Mouse (Mus musculus): ENCODE measurements at regions not wholly inside any gene's neighbourhood (a gene's known extent, or its start where the extent isn't known, plus 50 kb on each side); places are given as distances from the start of the nearest gene placed in this dataset.
"Not testable (repeated sequence)": the region's sequence is repeated elsewhere in the genome, so short reads cannot be mapped to it uniquely, and the experiment has no call there.

DNA sequence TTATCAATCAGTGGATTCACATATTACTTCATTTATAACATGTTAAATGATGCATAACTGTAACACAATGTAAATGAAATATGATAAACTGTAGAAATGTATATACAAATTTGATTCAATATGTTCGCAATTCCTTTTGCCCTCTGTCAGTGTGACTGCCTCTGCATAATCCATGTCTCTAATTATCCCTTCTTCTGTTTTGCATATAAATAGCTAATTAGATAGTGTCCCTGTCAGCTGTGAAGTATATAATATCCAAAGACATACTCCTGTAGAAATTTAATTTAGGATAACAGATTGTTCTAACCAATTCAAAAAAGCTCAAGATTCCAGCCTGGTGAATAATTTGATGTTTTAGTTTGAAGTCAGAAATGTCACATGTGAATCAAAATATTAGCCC lies 361.2 kb downstream of the Kif2b start:
- Histone ChIP-seq H3K27ac (ENCODE audit: low read depth) (no peak overlapping the region), H3K27me3 (ENCODE audit: control insufficient read depth, insufficient read depth, low read length) (no peaks in the 10 kb centered on the region), H3K4me2 (ENCODE audit: low read depth, low read length) (no peak overlapping the region), H3K36me3 (replicated peaks; ENCODE audit: control insufficient read depth, insufficient read depth, low read length) (no peaks in the 10 kb centered on the region), H3K9ac (replicated peaks; ENCODE audit: low read depth, low read length) (no peak overlapping the region), H3K4me1 (ENCODE audit: control insufficient read depth, insufficient read depth) (no peaks in the 10 kb centered on the region), H3K9me3 (replicated peaks; ENCODE audit: control insufficient read depth, low read length) (no peaks in the 10 kb centered on the region), H3K4me3 (ENCODE audit: low read depth, low read length) (no peak overlapping the region)
- TF ChIP-seq CTCF (IDR thresholded peaks at IDR 0.05; ENCODE audit: low read depth) (no peak), EP300 (IDR thresholded peaks at IDR 0.05; ENCODE audit: low read depth) (no peak)
- no peak for DNase-seq (ENCODE audit: low spot score)
- no peak for ATAC-seq (ENCODE audit: insufficient read depth, low read depth)
- 82% methylated on average over 1 of the region's 1 CpGs for WGBS

GRCm38 (mm10) chr11:91213104-91213503 lies 364.3 kb downstream of the Kif2b start:
- H3K4me3 ChIP-seq (ENCODE audit: low read depth, low read length): no peak overlapping the region
- no peak overlapping the region for H3K4me2 ChIP-seq (ENCODE audit: low read depth, low read length)
- no peak for ATAC-seq (ENCODE audit: insufficient read depth, low read depth)
- H3K27ac ChIP-seq (ENCODE audit: low read depth): no peak overlapping the region
- no peak for TF ChIP-seq EP300 (IDR thresholded peaks at IDR 0.05; ENCODE audit: low read depth)
- no peak for TF ChIP-seq CTCF (IDR thresholded peaks at IDR 0.05; ENCODE audit: low read depth)
- WGBS: 66% methylated on average over 2 of the region's 2 CpGs
- no peaks in the 10 kb centered on the region for H3K36me3 ChIP-seq (replicated peaks; ENCODE audit: control insufficient read depth, insufficient read depth, low read length)
- no peaks in the 10 kb centered on the region for H3K4me1 ChIP-seq (ENCODE audit: control insufficient read depth, insufficient read depth)
- H3K9ac ChIP-seq (replicated peaks; ENCODE audit: low read depth, low read length): no peak overlapping the region
- H3K27me3 ChIP-seq (ENCODE audit: control insufficient read depth, insufficient read depth, low read length): no peaks in the 10 kb centered on the region
- DNase-seq (ENCODE audit: low spot score): no peak
- H3K9me3 ChIP-seq (replicated peaks; ENCODE audit: control insufficient read depth, low read length): no peaks in the 10 kb centered on the region

DNA sequence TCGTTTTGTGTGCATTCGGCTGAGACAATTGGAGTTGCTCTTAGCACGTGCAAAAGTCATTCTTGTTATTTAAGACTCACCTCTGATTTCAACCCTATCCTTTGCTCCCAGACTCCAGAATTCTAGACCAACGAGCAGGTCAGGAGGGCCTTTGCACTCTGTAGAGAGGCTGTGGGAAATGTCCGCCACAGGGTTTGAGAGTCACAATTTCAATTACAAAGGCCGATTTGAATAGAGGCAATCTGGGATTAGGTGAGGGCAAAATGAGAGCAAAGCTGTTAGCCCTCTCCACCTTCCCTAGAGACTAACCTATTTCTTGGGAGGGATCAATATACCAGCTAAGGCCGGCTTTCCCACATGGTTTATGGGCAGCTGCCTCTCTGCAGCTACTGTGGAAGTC lies 370.9 kb downstream of the Kif2b start:
- no peak for ATAC-seq (ENCODE audit: insufficient read depth, low read depth)
- Histone ChIP-seq H3K9me3 (replicated peaks; ENCODE audit: control insufficient read depth, low read length) (no peaks in the 10 kb centered on the region), H3K4me1 (ENCODE audit: control insufficient read depth, insufficient read depth) (no peaks in the 10 kb centered on the region), H3K27ac (ENCODE audit: low read depth) (no peak overlapping the region), H3K4me3 (ENCODE audit: low read depth, low read length) (no peak overlapping the region), H3K9ac (replicated peaks; ENCODE audit: low read depth, low read length) (no peak overlapping the region), H3K27me3 (ENCODE audit: control insufficient read depth, insufficient read depth, low read length) (no peaks in the 10 kb centered on the region), H3K4me2 (ENCODE audit: low read depth, low read length) (no peak overlapping the region), H3K36me3 (replicated peaks; ENCODE audit: control insufficient read depth, insufficient read depth, low read length) (no peaks in the 10 kb centered on the region)
- TF ChIP-seq CTCF (IDR thresholded peaks at IDR 0.05; ENCODE audit: low read depth) (no peak), EP300 (IDR thresholded peaks at IDR 0.05; ENCODE audit: low read depth) (no peak)
- 58% methylated on average over 7 of the region's 7 CpGs for WGBS
- DNase-seq (ENCODE audit: low spot score): no peak

DNA sequence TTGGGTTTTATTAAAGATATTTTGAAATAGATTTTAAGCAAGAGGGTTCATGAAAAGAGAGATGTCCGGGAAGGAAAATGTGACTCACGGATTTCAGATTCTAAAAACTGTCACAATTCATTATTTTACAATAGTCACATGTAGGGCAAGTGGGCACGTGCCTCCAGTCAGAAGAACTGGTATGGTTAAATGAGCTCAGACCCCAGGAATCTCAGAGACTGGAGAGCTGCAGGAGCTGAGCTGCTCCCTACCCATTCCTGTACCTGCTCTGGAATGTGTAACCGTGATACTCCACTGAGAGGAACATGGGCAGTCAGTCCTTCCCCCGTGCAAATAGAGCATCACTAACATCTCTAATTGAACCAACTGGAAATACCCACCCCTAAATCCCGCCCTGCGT lies 372.9 kb downstream of the Kif2b start:
- WGBS: 50% methylated on average over 7 of the region's 7 CpGs
- Histone ChIP-seq H3K4me1 (ENCODE audit: control insufficient read depth, insufficient read depth) (no peaks in the 10 kb centered on the region), H3K27me3 (ENCODE audit: control insufficient read depth, insufficient read depth, low read length) (no peaks in the 10 kb centered on the region), H3K27ac (ENCODE audit: low read depth) (no peak overlapping the region), H3K9me3 (replicated peaks; ENCODE audit: control insufficient read depth, low read length) (no peaks in the 10 kb centered on the region), H3K9ac (replicated peaks; ENCODE audit: low read depth, low read length) (no peak overlapping the region), H3K4me3 (ENCODE audit: low read depth, low read length) (no peak overlapping the region), H3K4me2 (ENCODE audit: low read depth, low read length) (no peak overlapping the region), H3K36me3 (replicated peaks; ENCODE audit: control insufficient read depth, insufficient read depth, low read length) (no peaks in the 10 kb centered on the region)
- TF ChIP-seq CTCF (IDR thresholded peaks at IDR 0.05; ENCODE audit: low read depth) (no peak), EP300 (IDR thresholded peaks at IDR 0.05; ENCODE audit: low read depth) (no peak)
- ATAC-seq (ENCODE audit: insufficient read depth, low read depth) (no peak), DNase-seq (ENCODE audit: low spot score) (no peak)

DNA sequence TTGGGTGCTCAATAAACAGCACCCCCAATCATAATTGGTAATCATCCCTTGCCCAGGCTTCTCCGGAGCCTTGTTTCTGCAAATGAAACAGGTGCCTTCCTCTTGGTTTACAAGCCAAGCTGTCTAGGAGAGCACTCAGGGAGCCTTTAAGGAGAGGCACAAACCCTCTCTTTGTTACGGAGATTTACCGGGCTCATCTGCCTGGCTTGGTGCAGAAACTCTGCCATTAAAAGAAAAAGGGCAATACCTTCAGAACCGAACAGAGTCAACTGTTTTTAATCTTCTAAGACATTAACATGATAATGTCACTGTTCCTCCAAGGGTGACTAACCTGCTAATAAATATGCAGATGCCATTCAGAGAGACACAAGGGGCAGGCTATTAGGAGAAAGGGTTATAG lies 380.5 kb downstream of the Kif2b start:
- Histone ChIP-seq H3K4me3 (ENCODE audit: low read depth, low read length) (no peak overlapping the region), H3K27ac (ENCODE audit: low read depth) (no peak overlapping the region), H3K9me3 (replicated peaks; ENCODE audit: control insufficient read depth, low read length) (no peaks in the 10 kb centered on the region), H3K9ac (replicated peaks; ENCODE audit: low read depth, low read length) (no peak overlapping the region), H3K36me3 (replicated peaks; ENCODE audit: control insufficient read depth, insufficient read depth, low read length) (no peaks in the 10 kb centered on the region), H3K27me3 (ENCODE audit: control insufficient read depth, insufficient read depth, low read length) (no peaks in the 10 kb centered on the region), H3K4me2 (ENCODE audit: low read depth, low read length) (no peak overlapping the region), H3K4me1 (ENCODE audit: control insufficient read depth, insufficient read depth) (no peaks in the 10 kb centered on the region)
- ATAC-seq (ENCODE audit: insufficient read depth, low read depth): no peak
- DNase-seq (ENCODE audit: low spot score): no peak
- TF ChIP-seq EP300 (IDR thresholded peaks at IDR 0.05; ENCODE audit: low read depth) (no peak), CTCF (IDR thresholded peaks at IDR 0.05; ENCODE audit: low read depth) (no peak)
- 32% methylated on average over 4 of the region's 4 CpGs for WGBS

DNA sequence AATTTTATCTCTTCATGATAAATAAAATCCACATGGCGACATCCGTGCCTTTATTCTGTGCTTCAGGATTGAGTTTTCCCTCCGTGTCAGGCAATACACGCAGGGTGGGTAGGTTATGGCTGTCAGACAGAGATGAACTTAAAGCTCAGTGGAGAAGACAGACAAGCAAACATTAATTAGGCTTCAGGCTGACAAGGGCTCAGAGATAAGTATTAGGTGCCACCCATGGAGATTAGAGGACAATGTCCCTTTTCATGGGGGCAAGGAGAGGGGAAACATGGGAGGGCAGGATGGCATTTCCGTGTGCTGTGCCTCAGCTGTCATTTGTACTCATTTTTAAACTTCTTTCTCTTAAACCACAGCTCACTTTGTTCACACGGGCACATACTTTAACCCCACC lies 381.0 kb downstream of the Kif2b start:
- Histone ChIP-seq H3K9me3 (replicated peaks; ENCODE audit: control insufficient read depth, low read length) (no peaks in the 10 kb centered on the region), H3K4me1 (ENCODE audit: control insufficient read depth, insufficient read depth) (no peaks in the 10 kb centered on the region), H3K4me3 (ENCODE audit: low read depth, low read length) (no peak overlapping the region), H3K27me3 (ENCODE audit: control insufficient read depth, insufficient read depth, low read length) (no peaks in the 10 kb centered on the region), H3K9ac (replicated peaks; ENCODE audit: low read depth, low read length) (no peak overlapping the region), H3K4me2 (ENCODE audit: low read depth, low read length) (no peak overlapping the region), H3K36me3 (replicated peaks; ENCODE audit: control insufficient read depth, insufficient read depth, low read length) (no peaks in the 10 kb centered on the region), H3K27ac (ENCODE audit: low read depth) (no peak overlapping the region)
- DNase-seq (ENCODE audit: low spot score) (no peak), ATAC-seq (ENCODE audit: insufficient read depth, low read depth) (no peak)
- 28% methylated on average over 6 of the region's 6 CpGs for WGBS
- TF ChIP-seq CTCF (IDR thresholded peaks at IDR 0.05; ENCODE audit: low read depth) (no peak), EP300 (IDR thresholded peaks at IDR 0.05; ENCODE audit: low read depth) (no peak)

GRCm38 (mm10) chr11:91167336-91167735 lies 410.0 kb downstream of the Kif2b start:
- not testable (repeated sequence) for H3K36me3 ChIP-seq (replicated peaks; ENCODE audit: control insufficient read depth, insufficient read depth, low read length); H3K27me3 ChIP-seq (ENCODE audit: control insufficient read depth, insufficient read depth, low read length); DNase-seq (ENCODE audit: low spot score); H3K4me2 ChIP-seq (ENCODE audit: low read depth, low read length); H3K9ac ChIP-seq (replicated peaks; ENCODE audit: low read depth, low read length); H3K9me3 ChIP-seq (replicated peaks; ENCODE audit: control insufficient read depth, low read length); ATAC-seq (ENCODE audit: insufficient read depth, low read depth); H3K4me1 ChIP-seq (ENCODE audit: control insufficient read depth, insufficient read depth); H3K4me3 ChIP-seq (ENCODE audit: low read depth, low read length); H3K27ac ChIP-seq (ENCODE audit: low read depth)
- 55% methylated on average over 2 of the region's 2 CpGs for WGBS
